Mouse (Mus musculus) stomach, postnatal 0 days (tissue): ENCODE measurements at regions not wholly inside any gene's neighbourhood (a gene's known extent, or its start where the extent isn't known, plus 50 kb on each side); places are given as distances from the start of the nearest gene placed in this dataset.

Source experiments
- ATAC-seq: fragments of 200-750 bp; cut with Nextera tagmentation; 2 replicates; pipeline ENCODE4 v1.8.0; 2017; ENCODE audit not compliant: low FRiP score, low TSS enrichment
- DNase-seq: peaks from one replicate; pipeline ENCODE4 v3.0.0-alpha.2; 2016; ENCODE audit warnings: low spot score
- H3K27ac ChIP-seq: fragments of 300-500 bp; sonication (generic); replicated peaks from 2 replicates; pipeline ENCODE4 v1.5.1; 2014; ENCODE audit warnings: mild to moderate bottlenecking, control low read depth
- H3K27me3 ChIP-seq: fragments of 300-500 bp; sonication (generic); 2 replicates; pipeline ENCODE4 v1.6.1; 2014; ENCODE audit warnings: low read length; ENCODE audit not compliant: control insufficient read depth, insufficient read depth
- H3K36me3 ChIP-seq: fragments of 300-500 bp; sonication (generic); 2 replicates; pipeline ENCODE4 v1.6.1; 2014; ENCODE audit warnings: low read length, mixed read lengths; ENCODE audit not compliant: control insufficient read depth, insufficient read depth
- H3K4me1 ChIP-seq: fragments of 300-500 bp; sonication (generic); replicated peaks from 2 replicates; pipeline ENCODE4 v1.6.1; 2014; ENCODE audit warnings: antibody characterized with exemption; ENCODE audit not compliant: control insufficient read depth, insufficient read depth
- H3K4me2 ChIP-seq: fragments of 300-500 bp; sonication (generic); replicated peaks from 2 replicates; pipeline ENCODE4 v1.6.1; 2014; ENCODE audit warnings: low read depth, mild to moderate bottlenecking, control low read depth, moderate library complexity
- H3K4me3 ChIP-seq: fragments of 300-500 bp; sonication (generic); 2 replicates; pipeline ENCODE4 v1.5.1; 2014; ENCODE audit warnings: low read depth, low read length, control low read depth
- H3K9ac ChIP-seq: fragments of 300-500 bp; sonication (generic); 2 replicates; pipeline ENCODE4 v1.6.1; 2014; ENCODE audit warnings: mild to moderate bottlenecking, low read length, control low read depth, mixed read lengths
- H3K9me3 ChIP-seq: fragments of 300-500 bp; sonication (generic); 2 replicates; pipeline ENCODE4 v1.6.1; 2016; ENCODE audit warnings: low read length; ENCODE audit not compliant: control insufficient read depth
- CTCF ChIP-seq: IDR thresholded peaks from 2 replicates; pipeline ENCODE4 v1.5.1; 2016; ENCODE audit warnings: antibody characterized with exemption, low read depth, mild to moderate bottlenecking, moderate library complexity
- EP300 ChIP-seq: optimal IDR thresholded peaks from 2 replicates; pipeline ENCODE3; 2016; ENCODE audit warnings: antibody characterized with exemption
- WGBS: fragments of 180-500 bp; shearing (Covaris S2); extraction: QIAGEN DNeasy Blood & Tissue Kit; methylation state at CpG from one replicate; pipeline ENCODE4 v1.1.7; 2014; 5-methylcytosine and 5-hydroxymethylcytosine counted together

DNA sequence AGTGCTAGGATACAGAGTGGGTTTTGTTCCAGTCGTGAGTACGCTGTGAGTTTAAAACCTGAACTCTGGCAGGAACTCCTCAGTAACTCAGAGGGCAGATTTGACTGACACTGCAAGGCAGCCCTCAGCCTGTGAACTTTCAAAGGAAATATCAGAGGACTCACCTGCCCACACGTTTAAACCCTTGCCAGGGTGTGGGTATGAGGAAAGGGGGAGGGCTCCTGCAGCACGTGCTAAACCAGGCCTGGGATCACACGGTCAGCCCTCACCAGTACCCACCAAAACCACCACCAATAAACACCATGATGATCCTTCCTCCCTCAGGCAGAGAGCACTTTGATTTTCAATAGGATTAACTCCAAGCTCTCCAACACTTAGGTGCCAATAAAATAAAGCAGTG is 192.8 kb upstream of the Runx1 start:
- no peak overlapping the region for H3K4me3 ChIP-seq
- no peak overlapping the region for H3K9ac ChIP-seq
- no peak overlapping the region for H3K27ac ChIP-seq
- no peak overlapping the region for H3K4me2 ChIP-seq
- TF ChIP-seq CTCF (no peak), EP300 (no peak)
- H3K9me3 ChIP-seq: no peaks in the 10 kb centered on the region
- ATAC-seq: no peak
- no peak for DNase-seq
- no peaks in the 10 kb centered on the region for H3K36me3 ChIP-seq
- H3K4me1 ChIP-seq: no peaks in the 10 kb centered on the region
- H3K27me3 ChIP-seq: no peaks in the 10 kb centered on the region
- WGBS: 47% methylated on average over 5 of the region's 5 CpGs

DNA sequence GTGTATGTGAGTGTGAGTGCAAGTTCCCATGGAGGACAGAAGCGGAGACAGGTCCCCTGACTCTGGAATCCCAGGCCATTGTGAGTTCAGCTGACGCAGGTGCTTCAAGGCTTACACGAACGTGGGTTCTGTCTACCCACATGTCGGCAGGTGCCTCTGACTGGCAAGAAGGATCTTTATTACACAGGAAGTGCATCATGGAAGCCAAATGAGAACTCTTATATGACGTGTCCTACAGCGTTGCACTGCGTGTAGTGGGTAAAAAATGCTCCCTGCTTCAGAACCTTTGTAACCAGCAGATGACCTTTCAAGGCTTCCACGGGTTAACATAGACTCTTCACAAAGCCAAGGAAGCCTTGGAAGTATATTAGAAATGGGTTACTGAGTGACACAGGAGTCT is 191.1 kb upstream of the Runx1 start:
- H3K4me1 ChIP-seq: no peaks in the 10 kb centered on the region
- H3K27ac ChIP-seq: no peak overlapping the region
- no peaks in the 10 kb centered on the region for H3K36me3 ChIP-seq
- no peak for DNase-seq
- H3K9me3 ChIP-seq: no peaks in the 10 kb centered on the region
- no peak overlapping the region for H3K4me2 ChIP-seq
- H3K9ac ChIP-seq: no peak overlapping the region
- 87% methylated on average over 9 of the region's 9 CpGs for WGBS
- TF ChIP-seq EP300 (no peak), CTCF (no peak)
- H3K4me3 ChIP-seq: no peak overlapping the region
- ATAC-seq: no peak
- H3K27me3 ChIP-seq: no peaks in the 10 kb centered on the region

DNA sequence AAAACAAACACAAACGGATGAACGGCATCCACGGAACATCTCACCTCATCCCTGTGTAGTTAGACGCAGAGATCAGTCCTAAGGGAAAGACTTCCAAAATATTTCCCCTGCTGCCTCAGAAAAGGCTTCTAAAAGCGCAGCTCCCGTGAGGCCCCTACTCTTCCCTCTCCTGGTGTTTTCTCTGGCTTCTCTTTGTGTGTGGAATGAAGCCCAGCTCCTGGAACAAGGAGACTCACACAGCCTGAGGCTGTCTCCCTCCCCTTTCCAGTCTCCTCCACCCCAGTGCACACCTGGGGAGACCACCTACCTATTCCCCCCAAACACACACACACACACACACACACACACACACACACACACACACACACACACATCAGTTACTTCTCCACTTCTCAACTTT is 189.7 kb upstream of the Runx1 start:
- DNase-seq (no peak), ATAC-seq (no peak)
- no peak for TF ChIP-seq EP300
- no peak for TF ChIP-seq CTCF
- Histone ChIP-seq H3K4me2 (no peak overlapping the region), H3K4me3 (no peak overlapping the region), H3K36me3 (no peaks in the 10 kb centered on the region), H3K9me3 (no peaks in the 10 kb centered on the region), H3K9ac (no peak overlapping the region), H3K4me1 (no peaks in the 10 kb centered on the region), H3K27me3 (no peaks in the 10 kb centered on the region), H3K27ac (no peak overlapping the region)
- 59% methylated on average over 6 of the region's 6 CpGs for WGBS

DNA sequence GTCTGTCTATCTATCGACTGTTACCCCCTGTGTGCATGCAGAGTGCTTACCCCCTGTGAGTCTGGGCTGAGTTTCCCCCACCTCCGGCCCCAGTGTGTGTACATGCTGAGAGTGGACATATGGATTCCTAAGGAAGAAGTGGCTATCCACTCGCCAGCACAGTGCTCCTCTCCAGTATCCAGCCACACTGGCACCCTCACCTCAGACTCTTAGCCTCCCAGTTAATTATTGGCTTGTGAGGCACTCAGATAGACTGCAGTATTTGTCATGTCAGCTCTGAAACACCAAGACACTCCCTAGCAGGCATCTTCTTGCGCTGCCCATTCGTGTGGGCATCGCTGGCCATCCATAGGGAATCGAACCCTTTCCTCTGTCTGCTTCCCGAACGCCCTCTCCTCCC is 189.0 kb upstream of the Runx1 start:
- no peaks in the 10 kb centered on the region for H3K36me3 ChIP-seq
- ATAC-seq (no peak), DNase-seq (no peak)
- H3K4me2 ChIP-seq: no peak overlapping the region
- no peak overlapping the region for H3K9ac ChIP-seq
- no peak overlapping the region for H3K4me3 ChIP-seq
- WGBS: 79% methylated on average over 9 of the region's 9 CpGs
- H3K4me1 ChIP-seq: no peaks in the 10 kb centered on the region
- no peak overlapping the region for H3K27ac ChIP-seq
- no peak for TF ChIP-seq EP300
- no peaks in the 10 kb centered on the region for H3K9me3 ChIP-seq
- no peaks in the 10 kb centered on the region for H3K27me3 ChIP-seq

DNA sequence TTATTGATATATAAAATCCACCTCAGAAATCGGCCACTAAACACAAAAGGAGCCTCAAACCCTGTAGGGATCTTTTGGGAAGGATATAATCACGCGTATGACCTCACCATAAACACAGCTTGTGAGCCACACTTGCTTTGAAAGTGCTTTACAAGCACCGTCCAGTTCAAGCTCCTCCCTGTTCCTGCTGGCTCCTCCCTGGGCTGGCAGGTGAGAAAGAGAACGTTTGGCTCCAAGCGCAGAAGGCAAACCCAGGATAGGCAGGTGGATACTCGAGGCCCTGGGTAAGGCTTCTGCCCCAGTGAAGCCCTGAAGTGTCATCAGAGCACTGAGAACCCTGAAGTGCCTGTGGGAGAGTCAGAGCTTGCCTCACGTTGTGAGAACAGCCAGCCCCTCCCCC is 187.9 kb upstream of the Runx1 start:
- Histone ChIP-seq H3K27ac (no peak overlapping the region), H3K36me3 (no peaks in the 10 kb centered on the region), H3K27me3 (no peaks in the 10 kb centered on the region), H3K9me3 (no peaks in the 10 kb centered on the region), H3K4me3 (no peak overlapping the region), H3K4me1 (no peaks in the 10 kb centered on the region), H3K4me2 (no peak overlapping the region), H3K9ac (no peak overlapping the region)
- ATAC-seq (no peak), DNase-seq (peak; percentile 34)
- TF ChIP-seq CTCF (no peak), EP300 (no peak)
- WGBS: 31% methylated on average over 8 of the region's 8 CpGs

DNA sequence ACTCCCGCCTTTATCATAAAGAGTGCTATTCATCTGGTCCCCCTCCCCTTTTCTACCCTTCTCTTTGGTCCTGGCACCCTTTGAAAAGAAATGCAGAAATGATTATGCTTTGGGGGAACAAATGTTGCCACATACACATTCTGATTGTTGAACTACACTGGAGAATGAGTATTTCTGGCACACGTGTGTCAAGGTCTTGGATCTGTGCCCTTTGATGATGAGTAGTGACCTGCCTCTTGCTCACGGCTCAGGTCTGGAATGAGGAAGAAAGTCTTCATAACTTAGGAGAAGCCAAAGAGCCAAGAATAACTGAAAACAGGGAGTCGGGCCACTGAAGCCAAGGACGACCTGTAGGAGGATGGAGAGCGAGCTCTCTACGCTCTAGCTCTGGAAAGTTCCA is 187.3 kb upstream of the Runx1 start:
- TF ChIP-seq CTCF: no peak
- TF ChIP-seq EP300: no peak
- Histone ChIP-seq H3K27me3 (no peaks in the 10 kb centered on the region), H3K9me3 (no peaks in the 10 kb centered on the region), H3K4me2 (no peak overlapping the region), H3K27ac (no peak overlapping the region), H3K4me1 (no peaks in the 10 kb centered on the region), H3K4me3 (no peak overlapping the region), H3K9ac (no peak overlapping the region), H3K36me3 (no peaks in the 10 kb centered on the region)
- no peak for DNase-seq
- WGBS: 63% methylated on average over 7 of the region's 7 CpGs
- no peak for ATAC-seq

DNA sequence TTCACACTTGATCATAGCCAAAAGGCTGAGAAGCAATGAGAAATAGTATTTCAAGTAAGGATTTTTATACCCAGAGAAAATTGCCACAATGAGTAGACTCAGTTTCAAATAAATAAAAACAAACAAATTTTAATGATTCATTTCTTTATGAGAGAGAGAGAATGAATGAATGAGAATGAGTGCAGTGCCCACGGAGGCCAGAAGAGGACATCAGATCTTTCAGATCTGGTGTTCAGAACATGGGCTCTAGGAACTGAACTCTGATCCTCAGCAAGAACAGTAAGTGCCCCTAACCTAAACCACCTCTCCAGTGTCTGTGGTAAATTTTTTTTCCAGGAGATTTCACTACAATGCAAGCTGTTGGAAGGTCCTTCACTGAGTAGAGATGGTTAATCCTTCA is 185.5 kb upstream of the Runx1 start:
- Histone ChIP-seq H3K36me3 (no peaks in the 10 kb centered on the region), H3K4me3 (no peak overlapping the region), H3K4me2 (no peak overlapping the region), H3K9ac (no peak overlapping the region), H3K27ac (no peak overlapping the region), H3K4me1 (no peaks in the 10 kb centered on the region), H3K27me3 (no peaks in the 10 kb centered on the region), H3K9me3 (no peaks in the 10 kb centered on the region)
- DNase-seq (no peak), ATAC-seq (no peak)
- TF ChIP-seq EP300: no peak
- TF ChIP-seq CTCF: no peak
- 93% methylated on average over 1 of the region's 1 CpGs for WGBS
